Mouse (Mus musculus): ENCODE measurements around the gene Gm28051. TPM values are rescaled to one million over a fixed set of nuclear protein-coding genes. Genes with fewer than 3 reads are reported as not detected.

The Gm28051 gene
- polyA plus RNA-seq, 1 experiment: 0.13 TPM

GRCm38 (mm10) chr12:102713153-102713865 lies 44.3 kb downstream of the Gm28051 start:
- H3K79me3 ChIP-seq (ENCODE audit: low read depth): no peaks in the 10 kb centered on the region
- H3K36me3 ChIP-seq (ENCODE audit: control insufficient read depth, insufficient read depth): no peaks in the 10 kb centered on the region
- TF ChIP-seq MYOG (IDR thresholded peaks at IDR 0.05; ENCODE audit: control insufficient read depth, extremely low read depth, insufficient read length) (no peak), CEBPB (IDR thresholded peaks at IDR 0.05; ENCODE audit: low read depth) (no peak), MAX (IDR thresholded peaks at IDR 0.05) (no peak), MYOD1 (IDR thresholded peaks at IDR 0.05; ENCODE audit: control insufficient read depth, insufficient read length, low read depth) (no peak), FOSL1 (IDR thresholded peaks at IDR 0.05; ENCODE audit: insufficient read depth, low read length, poor library complexity, severe bottlenecking) (no peak), CTCF (IDR thresholded peaks at IDR 0.05; ENCODE audit: control insufficient read depth, insufficient read depth, insufficient read length) (no peak), USF1 (IDR thresholded peaks at IDR 0.05; ENCODE audit: low read depth) (no peak)
- H3ac ChIP-seq (ENCODE audit: control insufficient read depth, insufficient read length, low read depth): no peak overlapping the region
- no peaks in the 10 kb centered on the region for H3K27me3 ChIP-seq (ENCODE audit: control insufficient read depth, insufficient read depth, insufficient read length)
- H3K4me3 ChIP-seq (ENCODE audit: insufficient read depth, poor library complexity, severe bottlenecking): no peak overlapping the region
- no peaks in the 10 kb centered on the region for H3K79me2 ChIP-seq (ENCODE audit: control insufficient read depth, insufficient read depth)

- no peak overlapping the region for H3K4me3 ChIP-seq (ENCODE audit: insufficient read depth, poor library complexity, severe bottlenecking)
- no peaks in the 10 kb centered on the region for H3K36me3 ChIP-seq (ENCODE audit: control insufficient read depth, insufficient read depth)
- H3K79me2 ChIP-seq (ENCODE audit: control insufficient read depth, insufficient read depth): no peaks in the 10 kb centered on the region
- H3K79me3 ChIP-seq (ENCODE audit: low read depth): no peaks in the 10 kb centered on the region
- no peaks in the 10 kb centered on the region for H3K27me3 ChIP-seq (ENCODE audit: control insufficient read depth, insufficient read depth, insufficient read length)
- H3ac ChIP-seq (ENCODE audit: control insufficient read depth, insufficient read length, low read depth): no peak overlapping the region
- TF ChIP-seq MAX (IDR thresholded peaks at IDR 0.05): no peak
- TF ChIP-seq MYOG (IDR thresholded peaks at IDR 0.05; ENCODE audit: control insufficient read depth, extremely low read depth, insufficient read length): no peak
- no peak for TF ChIP-seq CEBPB (IDR thresholded peaks at IDR 0.05; ENCODE audit: low read depth)
- no peak for TF ChIP-seq MYOD1 (IDR thresholded peaks at IDR 0.05; ENCODE audit: control insufficient read depth, insufficient read length, low read depth)
- TF ChIP-seq FOSL1 (IDR thresholded peaks at IDR 0.05; ENCODE audit: insufficient read depth, low read length, poor library complexity, severe bottlenecking): no peak
- no peak for TF ChIP-seq CTCF (IDR thresholded peaks at IDR 0.05; ENCODE audit: control insufficient read depth, insufficient read depth, insufficient read length)
- TF ChIP-seq USF1 (IDR thresholded peaks at IDR 0.05; ENCODE audit: low read depth): no peak
Observed at GRCm38 (mm10) chr12:102710851-102711375, 46.7 kb downstream of the Gm28051 start.

- Histone ChIP-seq H3K36me3 (ENCODE audit: control insufficient read depth, insufficient read depth) (no peaks in the 10 kb centered on the region), H3K27me3 (ENCODE audit: control insufficient read depth, insufficient read depth, insufficient read length) (no peaks in the 10 kb centered on the region), H3K4me3 (ENCODE audit: insufficient read depth, poor library complexity, severe bottlenecking) (no peak overlapping the region), H3K79me3 (ENCODE audit: low read depth) (no peaks in the 10 kb centered on the region), H3K79me2 (ENCODE audit: control insufficient read depth, insufficient read depth) (no peaks in the 10 kb centered on the region), H3ac (ENCODE audit: control insufficient read depth, insufficient read length, low read depth) (no peak overlapping the region)
- TF ChIP-seq CTCF (IDR thresholded peaks at IDR 0.05; ENCODE audit: control insufficient read depth, insufficient read depth, insufficient read length) (no peak), USF1 (IDR thresholded peaks at IDR 0.05; ENCODE audit: low read depth) (no peak), MAX (IDR thresholded peaks at IDR 0.05) (no peak), MYOD1 (IDR thresholded peaks at IDR 0.05; ENCODE audit: control insufficient read depth, insufficient read length, low read depth) (no peak), FOSL1 (IDR thresholded peaks at IDR 0.05; ENCODE audit: insufficient read depth, low read length, poor library complexity, severe bottlenecking) (no peak), MYOG (IDR thresholded peaks at IDR 0.05; ENCODE audit: control insufficient read depth, extremely low read depth, insufficient read length) (no peak), CEBPB (IDR thresholded peaks at IDR 0.05; ENCODE audit: low read depth) (no peak)
Observed at GRCm38 (mm10) chr12:102709896-102710295, 47.7 kb downstream of the Gm28051 start.

GRCm38 (mm10) chr12:102708220-102708619 lies 49.3 kb downstream of the Gm28051 start:
- H3K4me3 ChIP-seq (ENCODE audit: insufficient read depth, poor library complexity, severe bottlenecking): no peak overlapping the region
- no peaks in the 10 kb centered on the region for H3K79me3 ChIP-seq (ENCODE audit: low read depth)
- H3K79me2 ChIP-seq (ENCODE audit: control insufficient read depth, insufficient read depth): no peaks in the 10 kb centered on the region
- no peak for TF ChIP-seq MYOG (IDR thresholded peaks at IDR 0.05; ENCODE audit: control insufficient read depth, extremely low read depth, insufficient read length)
- no peak for TF ChIP-seq USF1 (IDR thresholded peaks at IDR 0.05; ENCODE audit: low read depth)
- TF ChIP-seq CTCF (IDR thresholded peaks at IDR 0.05; ENCODE audit: control insufficient read depth, insufficient read depth, insufficient read length): peak; percentile 23
- H3K27me3 ChIP-seq (ENCODE audit: control insufficient read depth, insufficient read depth, insufficient read length): no peaks in the 10 kb centered on the region
- H3ac ChIP-seq (ENCODE audit: control insufficient read depth, insufficient read length, low read depth): no peak overlapping the region
- H3K36me3 ChIP-seq (ENCODE audit: control insufficient read depth, insufficient read depth): no peaks in the 10 kb centered on the region

GRCm38 (mm10) chr12:102706833-102707463 lies 50.6 kb downstream of the Gm28051 start:
- no peak for TF ChIP-seq MYOG (IDR thresholded peaks at IDR 0.05; ENCODE audit: control insufficient read depth, extremely low read depth, insufficient read length)
- no peak for TF ChIP-seq MYOD1 (IDR thresholded peaks at IDR 0.05; ENCODE audit: control insufficient read depth, insufficient read length, low read depth)
- TF ChIP-seq CTCF (IDR thresholded peaks at IDR 0.05; ENCODE audit: control insufficient read depth, insufficient read depth, insufficient read length): no peak
- TF ChIP-seq CEBPB (IDR thresholded peaks at IDR 0.05; ENCODE audit: low read depth): no peak
- no peak for TF ChIP-seq FOSL1 (IDR thresholded peaks at IDR 0.05; ENCODE audit: insufficient read depth, low read length, poor library complexity, severe bottlenecking)
- no peak for TF ChIP-seq MAX (IDR thresholded peaks at IDR 0.05)
- no peaks in the 10 kb centered on the region for H3K79me2 ChIP-seq (ENCODE audit: control insufficient read depth, insufficient read depth)
- H3K36me3 ChIP-seq (ENCODE audit: control insufficient read depth, insufficient read depth): no peaks in the 10 kb centered on the region
- H3K27me3 ChIP-seq (ENCODE audit: control insufficient read depth, insufficient read depth, insufficient read length): no peaks in the 10 kb centered on the region
- no peak overlapping the region for H3K4me3 ChIP-seq (ENCODE audit: insufficient read depth, poor library complexity, severe bottlenecking)
- H3ac ChIP-seq (ENCODE audit: control insufficient read depth, insufficient read length, low read depth): no peak overlapping the region
- H3K79me3 ChIP-seq (ENCODE audit: low read depth): no peaks in the 10 kb centered on the region

Data from C2C12 (cell line).